Mouse (Mus musculus) adrenal gland, postnatal 4 days (tissue): ENCODE results near the gene Cmya5. TPM values are rescaled to one million over a fixed set of nuclear protein-coding genes. Genes with fewer than 3 reads are reported as not detected.
"Not testable (repeated sequence)": the region's sequence is repeated elsewhere in the genome, so short reads cannot be mapped to it uniquely, and the experiment has no call there.

Experiments used
- DNase-seq, 2 experiments: peaks; one replicate each; pipeline ENCODE4 v3.0.0; 2021 to 2022; ENCODE audit warnings: low spot score in 2 of 2, mixed read lengths in 2 of 2
- total RNA-seq, 2 experiments: library from RNA; stranded (reverse); gene quantifications; 2 replicates each; pipeline ENCODE4 v1.2.3; 2021

Cmya5 gene
- total RNA-seq, 2 experiments from 2014 or later, result 3.7 to 7.3 TPM

GRCm38 (mm10) chr13:93128111-93128860 lies 16.2 kb downstream of the Cmya5 start:
- DNase-seq, result no peak

GRCm38 (mm10) chr13:93122321-93122720 lies 22.2 kb downstream of the Cmya5 start:
- DNase-seq, result no peak

GRCm38 (mm10) chr13:93117241-93117640 lies 27.3 kb downstream of the Cmya5 start:
- no peak for DNase-seq

- no peak for DNase-seq
Observed at GRCm38 (mm10) chr13:93102340-93103090, 42.0 kb downstream of the Cmya5 start.

- DNase-seq, result no peak
Observed at GRCm38 (mm10) chr13:93098596-93098995, 45.9 kb downstream of the Cmya5 start.

GRCm38 (mm10) chr13:93096643-93097042 lies 47.9 kb downstream of the Cmya5 start:
- no peak for DNase-seq

- DNase-seq, result no peak
Observed at GRCm38 (mm10) chr13:93095097-93095791, 49.3 kb downstream of the Cmya5 start.

- no peak for DNase-seq
Observed at GRCm38 (mm10) chr13:93094204-93094935, 50.2 kb downstream of the Cmya5 start.

- no peak for DNase-seq
Observed at GRCm38 (mm10) chr13:93093697-93094096, 50.8 kb downstream of the Cmya5 start.

GRCm38 (mm10) chr13:93092916-93093429 lies 51.6 kb downstream of the Cmya5 start:
- DNase-seq, result no peak

- DNase-seq, result no peak
Observed at GRCm38 (mm10) chr13:93091866-93092455, 52.6 kb downstream of the Cmya5 start.

- DNase-seq, result no peak
Observed at GRCm38 (mm10) chr13:93091176-93091575, 53.3 kb downstream of the Cmya5 start.

GRCm38 (mm10) chr13:93089481-93089880 lies 55.0 kb downstream of the Cmya5 start:
- no peak for DNase-seq

- DNase-seq, result no peak
Observed at GRCm38 (mm10) chr13:93085711-93086110, 58.8 kb downstream of the Cmya5 start.

- not testable (repeated sequence) for DNase-seq
Observed at GRCm38 (mm10) chr13:93082324-93082723, 62.2 kb downstream of the Cmya5 start.

GRCm38 (mm10) chr13:93080859-93081258 lies 63.7 kb downstream of the Cmya5 start:
- no peak for DNase-seq

GRCm38 (mm10) chr13:93074147-93074641 lies 70.3 kb downstream of the Cmya5 start:
- no peak for DNase-seq

- DNase-seq, result no peak
Observed at GRCm38 (mm10) chr13:93073595-93073994, 70.9 kb downstream of the Cmya5 start.

GRCm38 (mm10) chr13:93072871-93073411 lies 71.6 kb downstream of the Cmya5 start:
- DNase-seq, result no peak

GRCm38 (mm10) chr13:93070406-93070805 lies 74.1 kb downstream of the Cmya5 start:
- no peak for DNase-seq
